Mouse (Mus musculus) gastrocnemius, postnatal 14 days (tissue): ENCODE measurements at regions not wholly inside any gene's neighbourhood (a gene's known extent, or its start where the extent isn't known, plus 50 kb on each side); places are given as distances from the start of the nearest gene placed in this dataset.

Experiments
- DNase-seq: peaks from one replicate; pipeline ENCODE4 v3.0.0; 2021; ENCODE audit warnings: mixed read lengths
- intact Hi-C: fragments of 180-260 bp; cut with DNase I; formaldehyde crosslinking; loops from one replicate; pipeline ENCODE4 v1.15.1; 2025; ENCODE audit warnings: low total_unique reads

DNA sequence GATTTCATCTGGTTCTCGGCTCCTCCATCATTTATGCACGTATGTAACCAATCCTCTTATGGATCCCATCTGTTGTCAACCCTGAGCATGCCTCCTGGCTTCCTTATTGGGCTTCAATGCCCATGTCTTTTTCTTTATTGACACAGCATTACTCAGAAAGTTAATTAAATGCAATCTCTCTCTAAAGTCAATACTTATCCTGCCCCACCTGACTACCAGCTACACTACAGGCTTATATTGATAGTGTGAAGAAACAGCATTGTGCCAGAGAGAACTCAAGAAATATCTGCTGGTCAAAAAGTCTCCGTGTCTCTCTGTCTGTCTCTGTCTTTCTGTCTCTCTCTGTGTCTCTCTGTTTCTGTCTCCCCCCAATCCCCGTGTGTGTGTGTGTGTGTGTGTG lies 194.7 kb upstream of the Rfx3 start:
- intact Hi-C loops = no loop called here
- DNase-seq = no peak

DNA sequence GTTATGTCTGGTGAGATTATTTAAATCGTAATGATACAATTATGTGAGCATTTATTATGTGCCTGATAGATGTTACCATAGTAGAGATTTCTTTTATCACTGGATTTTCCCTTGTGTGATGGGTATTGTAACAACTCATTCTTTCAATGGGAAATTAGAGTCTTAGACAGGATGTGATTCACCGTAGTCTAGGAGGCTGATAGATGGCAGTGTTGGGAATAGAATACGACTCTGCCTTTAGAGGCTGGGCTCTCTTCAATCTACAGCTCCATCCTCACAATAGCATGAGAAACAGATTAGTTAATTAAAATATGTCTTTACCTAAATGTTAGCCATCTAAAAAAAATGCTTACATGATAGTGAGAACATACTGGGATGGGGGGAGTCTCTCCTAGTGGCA lies 192.8 kb upstream of the Rfx3 start:
- intact Hi-C loops = no loop called here
- DNase-seq = no peak

DNA sequence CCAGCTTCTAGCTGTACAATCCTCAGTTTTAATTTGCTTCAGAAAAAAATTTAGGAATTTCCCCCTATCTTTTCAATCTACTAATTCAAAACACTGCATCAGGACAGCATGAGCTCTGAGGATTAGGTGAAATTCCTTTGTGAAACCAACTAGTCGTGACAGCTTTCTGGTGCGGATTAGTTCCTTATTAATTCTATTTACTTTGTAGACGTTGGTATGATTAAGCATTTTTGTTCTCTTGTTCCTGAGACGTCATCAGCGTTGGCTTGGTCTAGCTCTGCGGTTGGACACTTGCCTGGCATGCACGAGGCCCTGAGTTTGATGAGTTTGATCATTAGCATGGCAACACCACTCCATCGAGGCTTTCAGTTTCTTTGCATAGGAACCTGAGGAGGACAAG lies 188.4 kb upstream of the Rfx3 start:
- intact Hi-C loops = no loop called here

DNA sequence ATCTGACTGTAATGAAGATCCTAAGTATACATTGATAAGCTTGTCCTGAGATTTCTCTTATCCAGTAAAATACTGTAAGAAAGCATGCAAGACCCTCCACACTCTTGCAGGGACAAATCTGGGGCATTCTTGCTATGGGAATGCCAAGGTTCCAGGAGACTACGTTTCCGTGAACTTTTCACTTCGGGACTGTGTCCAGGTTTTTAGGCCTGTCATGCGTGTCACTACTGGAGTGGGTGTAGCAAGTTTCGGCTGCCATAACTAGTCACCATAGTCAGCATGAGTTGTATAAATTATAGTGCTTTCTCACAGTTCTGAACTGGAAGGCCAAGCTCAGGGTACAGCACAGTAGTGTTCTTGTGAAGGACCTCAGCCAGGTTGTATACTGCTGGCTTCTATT lies 185.9 kb upstream of the Rfx3 start:
- intact Hi-C loops = no loop called here
- DNase-seq = no peak

More for the DNA sequence above, 188.4 kb upstream of the Rfx3 start:
- DNase-seq = no peak

DNA sequence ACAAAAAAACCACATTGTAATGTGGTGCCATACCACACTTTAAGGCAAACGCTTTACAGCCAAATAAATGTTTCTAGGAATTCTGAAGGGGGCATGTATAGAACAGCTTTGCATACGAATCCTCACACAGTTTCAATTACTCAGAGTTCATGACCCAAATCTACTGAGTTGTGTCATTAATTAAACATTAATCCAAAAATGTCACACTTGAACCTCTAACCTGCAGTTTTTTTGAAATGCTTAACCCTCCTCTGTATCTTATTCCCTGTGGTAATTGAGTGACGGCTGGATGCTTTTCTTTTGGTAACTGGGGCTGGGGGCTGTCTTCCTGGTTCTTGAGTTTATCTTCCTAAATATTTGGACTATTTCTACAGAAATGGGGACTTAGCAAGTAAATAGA lies 181.3 kb upstream of the Rfx3 start:
- DNase-seq = no peak
- intact Hi-C loops = no loop called here

DNA sequence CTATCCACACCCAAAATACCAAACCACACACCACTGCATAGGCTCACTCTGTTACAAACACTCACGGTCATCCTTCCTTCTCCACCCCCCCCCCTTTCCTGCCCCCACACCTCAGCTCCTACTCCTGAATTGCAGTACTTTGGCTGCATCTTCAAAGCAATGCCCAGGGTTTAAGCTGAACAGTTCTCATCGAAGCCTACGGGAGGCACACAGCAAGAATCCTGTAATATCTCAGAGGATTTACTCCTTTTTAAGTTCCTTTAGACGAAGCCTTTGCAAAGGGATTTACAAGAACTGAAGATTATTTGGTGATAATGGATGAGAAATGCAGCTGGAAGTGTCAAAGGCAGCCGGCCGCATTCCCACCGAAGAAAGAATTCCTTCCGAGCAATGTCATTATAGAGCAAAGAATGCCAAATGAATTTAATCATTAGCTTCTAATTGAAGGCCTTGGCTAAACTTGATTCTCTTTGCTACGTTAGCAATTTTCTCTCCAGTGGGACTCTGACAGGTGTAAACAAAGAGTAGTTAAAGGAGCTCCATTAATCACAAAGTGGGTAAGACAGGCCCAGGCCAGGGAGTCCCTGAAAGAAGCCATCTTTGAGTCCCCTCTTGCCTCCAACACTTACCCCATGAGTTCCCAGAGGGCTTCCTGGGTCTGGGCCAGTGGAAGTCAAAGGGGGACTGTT lies 180.6 kb upstream of the Rfx3 start:
- no peak for DNase-seq
- intact Hi-C loops = no loop called here

DNA sequence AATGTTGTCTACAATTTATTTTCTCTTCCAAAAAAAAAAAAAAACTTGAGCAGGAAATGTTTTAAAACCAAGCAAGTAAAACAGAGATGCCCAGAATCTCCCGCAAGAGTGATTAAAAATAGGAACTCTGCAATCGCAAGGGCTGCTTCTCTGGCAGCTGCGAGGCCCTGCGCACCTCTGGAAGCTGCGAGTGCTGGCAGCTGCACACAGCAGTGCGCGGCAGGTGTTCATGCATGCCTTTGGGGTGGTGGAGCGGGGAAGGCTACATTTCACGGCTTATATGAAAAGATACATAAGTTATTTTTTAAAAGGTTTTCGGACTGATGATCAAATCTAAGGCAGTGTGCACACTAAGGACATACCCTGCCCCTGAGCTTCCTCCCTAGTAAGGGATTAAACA lies 179.3 kb upstream of the Rfx3 start:
- DNase-seq = no peak
- intact Hi-C loops = no loop called here

DNA sequence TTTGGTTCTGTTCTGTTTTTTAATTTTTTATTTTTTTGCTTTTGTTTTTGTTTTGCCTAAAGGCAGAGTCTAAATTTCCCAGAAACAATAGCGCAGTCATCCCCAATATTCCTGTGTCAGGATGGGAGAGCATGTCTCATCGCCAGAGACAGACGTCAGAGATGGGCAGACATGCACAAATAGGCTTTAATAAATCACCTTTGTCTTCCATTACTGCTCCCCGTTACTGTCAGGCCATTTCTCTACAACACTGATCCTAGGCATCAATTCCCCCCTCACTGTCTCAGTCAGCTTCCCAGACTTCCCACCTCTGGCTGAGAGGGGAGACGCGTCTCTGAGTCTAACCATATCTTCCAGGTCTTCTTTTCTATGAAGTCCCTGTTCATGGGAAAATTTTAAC lies 177.4 kb upstream of the Rfx3 start:
- intact Hi-C loops = no loop called here
- DNase-seq = no peak

DNA sequence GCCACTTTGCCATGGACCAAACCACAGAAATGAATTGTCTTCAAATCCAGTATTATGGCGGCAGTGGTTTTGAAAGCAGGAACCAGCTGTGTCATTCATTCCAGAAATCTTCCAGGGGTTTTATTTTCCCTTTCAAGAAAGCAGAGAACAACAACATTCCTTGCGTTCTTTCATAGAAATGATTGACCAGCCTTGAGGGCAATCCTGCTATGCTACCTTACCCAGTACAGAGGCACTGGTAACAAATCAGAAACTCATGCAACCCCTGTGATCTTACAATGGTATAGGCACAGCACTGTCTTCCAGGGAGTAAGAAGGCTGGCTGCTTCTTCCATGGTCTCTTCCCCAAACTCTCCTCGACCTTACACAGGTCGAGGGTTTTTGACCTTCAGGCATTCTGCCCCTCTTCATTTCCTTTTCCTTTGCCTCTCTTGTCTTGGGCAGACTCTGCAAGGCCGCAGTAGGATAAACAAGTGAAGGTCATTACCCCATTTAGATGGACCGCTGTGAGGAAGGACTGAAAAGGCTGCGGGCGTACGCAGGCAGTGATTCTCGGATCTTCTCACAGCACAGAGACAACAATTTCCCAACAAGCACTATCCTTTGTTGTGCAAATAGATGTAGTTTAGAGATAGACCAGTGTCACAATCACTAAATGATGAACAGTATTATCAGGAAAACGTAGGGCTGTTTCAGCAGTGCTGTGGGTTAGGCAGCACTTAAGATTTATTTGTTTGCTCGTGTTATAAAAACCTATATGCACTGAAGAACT lies 171.6 kb upstream of the Rfx3 start:
- DNase-seq = no peak
- intact Hi-C loops = no loop called here

DNA sequence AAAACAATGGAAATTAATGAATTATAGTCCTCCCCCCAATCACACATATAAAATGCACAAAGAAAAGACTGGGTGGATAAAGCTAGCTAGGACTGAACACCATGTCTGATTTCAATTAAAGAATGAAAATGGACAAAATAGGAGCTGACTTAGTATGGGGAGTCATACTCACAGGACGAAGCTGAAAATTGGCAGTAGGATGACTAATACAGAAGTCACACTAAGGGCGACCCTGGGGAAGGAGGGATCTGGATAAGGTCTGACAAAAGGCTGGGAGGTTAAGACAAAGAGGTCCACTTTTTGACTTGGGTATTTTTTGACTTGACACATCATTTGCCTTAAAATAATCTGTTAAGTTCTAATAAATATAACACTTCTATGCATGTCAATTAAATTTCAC lies 170.2 kb upstream of the Rfx3 start:
- DNase-seq = no peak
- intact Hi-C loops = no loop called here

DNA sequence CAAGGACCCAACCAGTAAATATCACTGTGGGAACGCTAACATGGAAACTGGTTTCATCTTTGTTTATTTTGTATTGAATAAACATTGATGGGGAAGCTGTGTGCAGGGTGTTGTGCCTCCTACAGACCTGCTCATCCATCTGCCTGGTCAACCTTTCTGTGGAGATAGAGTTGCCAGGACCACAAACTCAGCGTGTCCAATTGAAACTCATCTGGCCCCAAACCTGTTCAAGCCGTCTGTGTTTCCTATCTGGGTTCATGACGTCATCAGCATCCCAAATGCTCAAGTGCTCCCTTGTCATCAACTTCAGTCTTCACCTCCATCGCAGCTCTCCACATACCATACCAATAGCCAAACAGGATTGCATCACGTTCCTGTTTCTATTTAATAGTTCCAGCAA lies 167.1 kb upstream of the Rfx3 start:
- intact Hi-C loops = no loop called here
- DNase-seq = no peak

DNA sequence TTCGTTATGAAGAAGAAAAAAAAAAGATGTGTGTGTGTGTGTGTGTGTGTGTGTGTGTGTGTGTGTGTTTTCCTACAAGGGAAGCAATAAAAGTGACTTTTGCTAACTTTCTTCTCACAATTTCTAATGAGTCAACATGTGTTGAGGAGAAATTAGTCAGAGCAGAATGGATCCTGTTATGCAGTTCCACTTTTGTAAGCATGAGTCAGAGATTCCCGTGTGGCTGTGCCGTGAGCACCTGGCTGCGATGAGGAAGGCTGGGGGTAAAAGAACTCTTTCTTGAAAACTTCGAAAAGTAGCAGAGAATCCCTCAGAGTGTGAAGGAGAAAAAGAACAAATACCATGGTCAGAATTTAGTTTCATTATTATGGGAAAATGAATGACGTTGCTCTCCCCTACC lies 165.9 kb upstream of the Rfx3 start:
- intact Hi-C loops = no loop called here
- DNase-seq = no peak

DNA sequence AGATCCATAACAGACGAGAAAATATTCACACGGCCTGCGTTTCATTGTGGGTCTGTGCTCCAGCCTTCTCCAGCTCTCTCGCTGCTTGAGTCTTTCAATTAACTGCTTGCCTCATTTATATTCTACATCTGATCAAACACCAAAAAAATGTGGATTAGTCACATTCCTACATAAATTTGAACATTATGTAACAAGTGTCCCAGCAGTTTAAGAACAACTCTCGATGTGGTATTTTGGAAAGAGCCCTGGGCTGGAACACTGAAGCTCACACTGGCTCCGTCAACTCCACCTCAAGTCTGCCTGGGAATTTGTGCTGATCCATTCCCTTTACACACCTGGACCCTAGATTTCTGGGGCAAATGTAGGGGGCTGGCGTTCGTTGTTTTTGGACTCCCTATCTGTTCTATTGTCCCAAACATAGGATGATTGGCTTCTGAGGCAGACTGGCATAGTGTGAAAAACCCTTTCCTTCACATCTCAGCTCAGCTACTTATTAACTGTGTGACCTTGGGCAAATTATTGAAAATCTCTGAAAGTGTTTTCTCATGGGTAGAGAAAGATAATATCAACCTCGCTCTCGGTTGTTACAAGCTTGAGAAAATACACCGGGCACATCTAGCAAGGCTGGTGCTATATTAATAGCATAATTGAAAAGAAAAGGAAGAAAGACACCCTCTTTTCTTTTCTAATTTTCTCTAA lies 161.0 kb upstream of the Rfx3 start:
- no peak for DNase-seq
- intact Hi-C loops = no loop called here

DNA sequence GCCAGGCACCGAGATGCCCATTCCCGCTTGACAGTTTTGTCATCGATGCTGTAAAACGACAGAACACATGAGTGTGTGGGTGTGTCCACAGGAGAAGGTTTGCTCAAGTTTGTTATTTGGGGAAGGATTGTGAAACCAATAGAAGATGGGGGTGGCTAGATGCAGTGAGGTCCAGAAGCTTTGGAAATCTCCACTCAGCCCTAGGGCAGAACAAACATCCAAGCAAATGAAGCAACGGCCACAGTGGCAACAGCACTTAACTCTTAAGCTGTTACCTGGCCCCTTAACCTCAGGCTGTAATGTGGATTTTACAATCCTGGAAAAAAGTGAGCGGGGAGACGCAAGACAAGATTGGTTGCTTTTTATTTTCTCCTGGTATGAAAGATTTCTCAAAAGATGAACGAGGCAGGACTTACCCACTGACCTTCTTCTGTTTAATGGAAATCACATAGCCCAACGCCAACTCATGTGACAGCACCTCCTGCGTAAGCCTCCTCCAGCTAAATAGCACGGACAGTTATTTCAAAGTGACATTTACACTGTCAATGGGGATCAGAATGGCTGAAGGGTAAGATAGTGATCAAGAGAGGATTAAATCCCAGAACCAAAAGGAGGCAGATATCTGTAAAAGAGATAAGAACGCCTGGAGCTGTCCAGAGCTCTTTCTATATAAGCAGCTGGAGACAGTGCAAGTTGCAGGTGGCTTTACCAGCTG lies 156.6 kb upstream of the Rfx3 start:
- DNase-seq = no peak
- intact Hi-C loops = loop anchor here (10.0 kb wide), 1 partner anchor 557 kb away; no protein-coding TSS in a partner anchor

DNA sequence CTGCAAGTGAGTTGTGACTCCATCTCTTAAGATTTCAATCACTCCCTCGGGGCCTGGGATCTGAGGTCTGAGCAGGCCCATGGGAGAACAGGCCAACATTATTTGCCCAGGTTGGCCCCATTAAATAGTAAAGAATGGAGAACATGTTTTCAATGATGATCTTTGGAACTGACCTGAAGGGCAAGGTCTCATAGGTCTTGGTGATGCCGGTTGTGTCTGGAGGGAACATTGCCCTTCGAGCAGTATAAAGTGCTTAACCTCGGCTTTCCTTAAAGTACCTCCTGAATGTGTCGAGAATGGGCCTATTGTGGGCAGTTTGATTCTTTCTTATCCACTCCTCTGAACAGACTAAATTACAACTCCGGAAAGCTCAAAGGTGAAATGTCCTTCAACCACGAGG lies 155.7 kb upstream of the Rfx3 start:
- intact Hi-C loops = loop anchor here (10.0 kb wide), 1 partner anchor 558 kb away; no protein-coding TSS in a partner anchor
- no peak for DNase-seq

DNA sequence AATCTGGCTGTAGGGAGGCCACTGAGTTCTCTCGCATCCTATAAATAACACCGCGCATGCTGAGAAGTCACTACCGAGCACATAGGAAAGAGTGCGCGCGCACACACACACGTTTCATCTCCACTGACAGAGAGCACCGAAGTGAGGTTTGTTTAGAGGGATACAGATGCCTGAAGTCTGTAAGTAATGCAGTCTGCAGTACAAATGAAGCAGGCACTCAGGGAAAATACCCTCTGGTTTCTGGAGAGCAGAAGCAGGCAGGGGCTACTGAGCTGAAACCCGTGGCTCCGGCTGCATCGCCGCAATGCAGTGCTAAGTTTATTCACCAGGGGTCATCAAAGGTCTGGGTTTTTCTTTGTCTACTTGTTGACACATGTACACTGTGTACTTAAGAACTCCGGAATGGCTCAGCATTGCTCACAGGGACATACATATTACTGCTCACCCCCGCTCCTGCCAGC lies 155.0 kb upstream of the Rfx3 start:
- peak; percentile 28 for DNase-seq

DNA sequence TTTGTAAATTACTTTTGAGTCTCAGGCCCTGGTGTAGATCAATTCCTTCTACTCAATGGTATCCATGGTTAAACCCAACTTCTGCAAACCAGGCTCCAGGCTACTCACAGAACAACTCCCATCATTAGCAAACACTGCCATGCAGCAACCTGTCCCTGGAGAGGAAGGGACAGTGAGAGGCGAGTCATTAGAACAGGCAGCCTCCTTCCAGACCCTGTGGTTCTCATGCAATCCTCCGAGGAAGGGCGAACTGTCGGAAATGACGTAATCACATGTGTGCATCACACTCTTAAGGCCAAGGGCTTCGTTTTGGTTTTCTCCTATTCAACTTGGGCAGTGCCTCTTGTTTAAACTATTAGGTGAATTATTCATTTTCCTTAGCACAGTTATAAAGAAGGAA lies 152.2 kb upstream of the Rfx3 start:
- DNase-seq = no peak
- intact Hi-C loops = loop anchor here (10.0 kb wide), 1 partner anchor 562 kb away; no protein-coding TSS in a partner anchor

More for the DNA sequence above, 155.0 kb upstream of the Rfx3 start:
- intact Hi-C loops = loop anchor here (10.0 kb wide), 1 partner anchor 559 kb away; no protein-coding TSS in a partner anchor

DNA sequence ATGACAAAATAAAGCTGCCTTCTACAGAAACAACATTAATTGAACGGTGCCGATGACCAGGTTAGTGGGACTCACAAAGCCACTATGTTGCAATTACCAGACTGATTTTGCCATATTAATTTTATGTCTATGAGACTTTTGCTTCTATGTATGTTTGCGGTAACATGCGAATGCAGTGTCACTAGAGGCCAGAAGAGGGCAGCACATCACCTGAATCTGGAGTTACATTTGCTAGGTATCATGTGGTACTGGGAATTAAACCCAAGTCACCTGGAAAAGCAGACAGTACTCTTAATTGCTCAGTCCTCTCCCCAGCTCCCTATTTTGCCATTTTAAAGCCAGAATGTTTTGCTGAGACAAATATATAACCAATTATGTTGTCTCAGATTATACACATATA lies 149.6 kb upstream of the Rfx3 start:
- intact Hi-C loops = loop anchor here (10.0 kb wide), 1 partner anchor 564 kb away; no protein-coding TSS in a partner anchor
- no peak for DNase-seq

DNA sequence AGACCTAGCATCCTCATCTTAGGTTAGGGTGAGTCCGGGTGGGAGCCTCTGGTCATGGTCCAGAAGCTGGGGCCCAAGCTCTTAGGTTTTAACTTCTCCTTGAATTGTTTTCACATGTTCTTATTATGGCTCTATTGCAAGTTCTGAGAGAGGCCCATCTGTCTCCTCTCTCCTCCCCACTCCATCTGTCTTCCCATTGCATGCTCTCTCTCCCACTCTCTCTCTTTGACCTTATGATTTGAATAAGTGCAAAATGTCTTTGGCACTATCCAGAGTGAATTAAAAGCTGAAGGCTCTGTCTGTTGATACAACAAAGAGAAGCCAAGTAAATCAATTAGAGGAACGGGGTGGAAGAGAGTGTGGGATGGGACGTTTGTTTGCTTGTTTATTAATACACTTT lies 146.2 kb upstream of the Rfx3 start:
- DNase-seq = no peak
- intact Hi-C loops = no loop called here

DNA sequence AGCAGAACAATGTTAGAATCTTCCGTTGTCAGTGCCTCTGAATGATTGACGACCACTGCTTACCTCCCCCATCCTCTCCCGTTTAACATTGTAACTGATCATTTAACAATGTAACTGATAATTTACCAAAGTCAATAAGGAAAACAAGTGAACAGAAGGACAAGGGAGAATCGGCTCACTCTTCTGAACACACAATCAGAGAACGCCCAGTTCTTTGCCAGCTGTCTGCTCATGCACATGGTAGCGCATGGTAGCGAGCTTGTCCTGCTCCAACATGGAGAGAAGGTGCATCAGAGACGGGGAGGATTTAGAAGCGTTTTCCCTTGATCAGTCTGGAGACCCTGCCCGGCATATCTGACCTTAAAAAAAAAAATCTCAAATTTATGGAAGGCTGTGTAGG lies 126.6 kb upstream of the Rfx3 start:
- no peak for DNase-seq
- intact Hi-C loops = no loop called here
